Mouse (Mus musculus): ENCODE measurements around the gene Apol7e. TPM values are rescaled to one million over a fixed set of nuclear protein-coding genes. Genes with fewer than 3 reads are reported as not detected.
"Not testable (repeated sequence)": the region's sequence is repeated elsewhere in the genome, so short reads cannot be mapped to it uniquely, and the experiment has no call there.

The Apol7e gene
- polyA plus RNA-seq, 1 experiment, result 0.17 TPM

- peak; percentile 39 for TF ChIP-seq CTCF (IDR thresholded peaks at IDR 0.05; ENCODE audit: extremely low read depth, insufficient read depth, low read length)
- H3K4me1 ChIP-seq (ENCODE audit: control insufficient read depth, insufficient read depth, low read length); H3K4me3 ChIP-seq (ENCODE audit: insufficient read depth, low read length); H3K27ac ChIP-seq (ENCODE audit: insufficient read depth, low read length): not testable (repeated sequence)
Observed at GRCm38 (mm10) chr15:77727139-77727538, 28.5 kb downstream of the Apol7e start.

GRCm38 (mm10) chr15:77727745-77728144 is 29.1 kb downstream of the Apol7e start:
- H3K4me3 ChIP-seq (ENCODE audit: insufficient read depth, low read length); H3K4me1 ChIP-seq (ENCODE audit: control insufficient read depth, insufficient read depth, low read length); H3K27ac ChIP-seq (ENCODE audit: insufficient read depth, low read length): not testable (repeated sequence)

- H3K27ac ChIP-seq (ENCODE audit: insufficient read depth, low read length); H3K4me1 ChIP-seq (ENCODE audit: control insufficient read depth, insufficient read depth, low read length); H3K4me3 ChIP-seq (ENCODE audit: insufficient read depth, low read length): not testable (repeated sequence)
Observed at GRCm38 (mm10) chr15:77728739-77729138, 30.1 kb downstream of the Apol7e start, which contains the start of gene Apol9b. Gene Apol9b, plus strand, starts transcription at chr15:77729039.

GRCm38 (mm10) chr15:77731605-77732004 is 32.9 kb downstream of the Apol7e start:
- no peaks in the 10 kb centered on the region for H3K4me1 ChIP-seq (ENCODE audit: control insufficient read depth, insufficient read depth, low read length)
- no peak overlapping the region for H3K27ac ChIP-seq (ENCODE audit: insufficient read depth, low read length)
- no peak for TF ChIP-seq POLR2A (IDR thresholded peaks at IDR 0.05; ENCODE audit: extremely low read depth, insufficient read depth, low read length)
- TF ChIP-seq CTCF (IDR thresholded peaks at IDR 0.05; ENCODE audit: extremely low read depth, insufficient read depth, low read length), result no peak
- H3K4me3 ChIP-seq (ENCODE audit: insufficient read depth, low read length), result no peak overlapping the region

- not testable (repeated sequence) for H3K27ac ChIP-seq (ENCODE audit: insufficient read depth, low read length); H3K4me1 ChIP-seq (ENCODE audit: control insufficient read depth, insufficient read depth, low read length); H3K4me3 ChIP-seq (ENCODE audit: insufficient read depth, low read length)
Observed at GRCm38 (mm10) chr15:77732851-77733250, 34.2 kb downstream of the Apol7e start.

- H3K4me3 ChIP-seq (ENCODE audit: insufficient read depth, low read length); H3K27ac ChIP-seq (ENCODE audit: insufficient read depth, low read length); H3K4me1 ChIP-seq (ENCODE audit: control insufficient read depth, insufficient read depth, low read length): not testable (repeated sequence)
Observed at GRCm38 (mm10) chr15:77733380-77733779, 34.7 kb downstream of the Apol7e start.

GRCm38 (mm10) chr15:77733903-77734302 is 35.2 kb downstream of the Apol7e start:
- H3K4me3 ChIP-seq (ENCODE audit: insufficient read depth, low read length); H3K4me1 ChIP-seq (ENCODE audit: control insufficient read depth, insufficient read depth, low read length); H3K27ac ChIP-seq (ENCODE audit: insufficient read depth, low read length): not testable (repeated sequence)

GRCm38 (mm10) chr15:77740511-77741297 is 42.0 kb downstream of the Apol7e start:
- Histone ChIP-seq H3K4me1 (ENCODE audit: control insufficient read depth, insufficient read depth, low read length) (no peaks in the 10 kb centered on the region), H3K4me3 (ENCODE audit: insufficient read depth, low read length) (no peak overlapping the region), H3K27ac (ENCODE audit: insufficient read depth, low read length) (no peak overlapping the region)
- TF ChIP-seq POLR2A (IDR thresholded peaks at IDR 0.05; ENCODE audit: extremely low read depth, insufficient read depth, low read length) (no peak), CTCF (IDR thresholded peaks at IDR 0.05; ENCODE audit: extremely low read depth, insufficient read depth, low read length) (peak; percentile 30)

- not testable (repeated sequence) for H3K27ac ChIP-seq (ENCODE audit: insufficient read depth, low read length); H3K4me3 ChIP-seq (ENCODE audit: insufficient read depth, low read length); H3K4me1 ChIP-seq (ENCODE audit: control insufficient read depth, insufficient read depth, low read length)
Observed at GRCm38 (mm10) chr15:77741556-77741955, 42.9 kb downstream of the Apol7e start.

GRCm38 (mm10) chr15:77744632-77745031 is 46.0 kb downstream of the Apol7e start:
- Histone ChIP-seq H3K4me1 (ENCODE audit: control insufficient read depth, insufficient read depth, low read length) (no peaks in the 10 kb centered on the region), H3K27ac (ENCODE audit: insufficient read depth, low read length) (no peak overlapping the region), H3K4me3 (ENCODE audit: insufficient read depth, low read length) (no peak overlapping the region)
- TF ChIP-seq POLR2A (IDR thresholded peaks at IDR 0.05; ENCODE audit: extremely low read depth, insufficient read depth, low read length) (no peak), CTCF (IDR thresholded peaks at IDR 0.05; ENCODE audit: extremely low read depth, insufficient read depth, low read length) (no peak)

GRCm38 (mm10) chr15:77745081-77745480 is 46.4 kb downstream of the Apol7e start:
- TF ChIP-seq CTCF (IDR thresholded peaks at IDR 0.05; ENCODE audit: extremely low read depth, insufficient read depth, low read length), result no peak
- no peak for TF ChIP-seq POLR2A (IDR thresholded peaks at IDR 0.05; ENCODE audit: extremely low read depth, insufficient read depth, low read length)
- H3K27ac ChIP-seq (ENCODE audit: insufficient read depth, low read length), result no peak overlapping the region
- H3K4me1 ChIP-seq (ENCODE audit: control insufficient read depth, insufficient read depth, low read length), result no peaks in the 10 kb centered on the region
- H3K4me3 ChIP-seq (ENCODE audit: insufficient read depth, low read length), result no peak overlapping the region
